Mouse (Mus musculus): ENCODE measurements around the gene Znhit6. TPM values are rescaled to one million over a fixed set of nuclear protein-coding genes. Genes with fewer than 3 reads are reported as not detected.
A peak's percentile ranks its signal among the peaks of the same experiment; 100 is the strongest.

Znhit6 gene
- polyA plus RNA-seq, 1 experiment from 2014 or later: 30.1 TPM

DNA sequence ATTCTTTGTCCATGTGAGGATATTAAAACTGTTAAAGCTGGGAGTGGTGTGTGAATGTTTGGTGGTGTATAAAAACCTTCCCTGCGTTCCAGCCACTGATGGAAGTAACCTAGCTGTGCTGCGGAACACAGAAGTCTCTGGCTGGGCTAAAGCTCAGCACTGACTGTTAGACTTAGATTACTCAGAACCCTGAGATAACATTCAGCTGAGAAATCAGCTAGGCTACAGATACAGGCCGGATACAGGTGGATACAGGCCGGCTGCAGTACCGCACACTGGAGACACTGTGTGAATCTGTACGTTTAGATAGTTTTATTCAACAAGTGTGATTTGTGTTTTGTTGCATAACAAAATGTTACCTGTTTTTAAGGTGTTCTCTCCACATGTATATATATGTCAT is 24.8 kb downstream of the Znhit6 start:
- 94% methylated on average over 6 of the region's 6 CpGs for WGBS
- Histone ChIP-seq H3K4me1 (replicated peaks; ENCODE audit: control insufficient read depth, insufficient read depth, low read length) (no peaks in the 10 kb centered on the region), H3K36me3 (ENCODE audit: control insufficient read depth, insufficient read depth) (peaks cover 26% of the 10 kb centered on the region)

DNA sequence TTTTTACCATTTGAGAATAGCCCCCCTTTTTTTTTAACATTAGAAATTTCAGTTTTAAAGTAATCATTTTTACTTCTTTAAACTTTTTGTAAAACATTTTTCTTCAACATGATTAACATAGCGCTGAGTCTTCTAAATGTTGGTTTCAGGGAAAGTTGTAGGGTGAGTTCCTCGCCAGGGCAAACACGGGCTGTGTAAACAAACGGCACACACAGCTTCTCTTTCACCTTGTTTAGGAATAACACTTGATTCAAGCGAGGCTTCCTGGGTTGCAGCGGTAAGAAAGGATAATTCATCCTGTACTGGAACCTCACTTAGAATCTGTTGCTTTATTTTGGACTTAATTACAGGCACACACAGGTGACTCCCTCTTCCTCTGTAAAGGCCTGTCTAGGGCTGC is 25.3 kb downstream of the Znhit6 start:
- Histone ChIP-seq H3K9ac (replicated peaks; ENCODE audit: low read depth, low read length) (no peak overlapping the region), H3K9me3 (ENCODE audit: control insufficient read depth, low read length) (no peaks in the 10 kb centered on the region), H3K27ac (ENCODE audit: low read length) (no peak overlapping the region), H3K4me2 (ENCODE audit: low read length) (no peak overlapping the region), H3K36me3 (ENCODE audit: control insufficient read depth, insufficient read depth) (peaks cover 26% of the 10 kb centered on the region), H3K4me3 (replicated peaks; ENCODE audit: low read length) (no peak overlapping the region), H3K27me3 (replicated peaks; ENCODE audit: control insufficient read depth, insufficient read depth, low read length) (no peaks in the 10 kb centered on the region), H3K4me1 (replicated peaks; ENCODE audit: control insufficient read depth, insufficient read depth, low read length) (no peaks in the 10 kb centered on the region)
- WGBS: 89% methylated on average over 6 of the region's 6 CpGs
- ATAC-seq: no peak

More for the DNA sequence above, 24.8 kb downstream of the Znhit6 start:
- Histone ChIP-seq H3K27ac (ENCODE audit: low read length) (no peak overlapping the region), H3K9me3 (ENCODE audit: control insufficient read depth, low read length) (no peaks in the 10 kb centered on the region), H3K27me3 (replicated peaks; ENCODE audit: control insufficient read depth, insufficient read depth, low read length) (no peaks in the 10 kb centered on the region), H3K4me2 (ENCODE audit: low read length) (no peak overlapping the region), H3K4me3 (replicated peaks; ENCODE audit: low read length) (no peak overlapping the region), H3K9ac (replicated peaks; ENCODE audit: low read depth, low read length) (no peak overlapping the region)
- no peak for ATAC-seq

DNA sequence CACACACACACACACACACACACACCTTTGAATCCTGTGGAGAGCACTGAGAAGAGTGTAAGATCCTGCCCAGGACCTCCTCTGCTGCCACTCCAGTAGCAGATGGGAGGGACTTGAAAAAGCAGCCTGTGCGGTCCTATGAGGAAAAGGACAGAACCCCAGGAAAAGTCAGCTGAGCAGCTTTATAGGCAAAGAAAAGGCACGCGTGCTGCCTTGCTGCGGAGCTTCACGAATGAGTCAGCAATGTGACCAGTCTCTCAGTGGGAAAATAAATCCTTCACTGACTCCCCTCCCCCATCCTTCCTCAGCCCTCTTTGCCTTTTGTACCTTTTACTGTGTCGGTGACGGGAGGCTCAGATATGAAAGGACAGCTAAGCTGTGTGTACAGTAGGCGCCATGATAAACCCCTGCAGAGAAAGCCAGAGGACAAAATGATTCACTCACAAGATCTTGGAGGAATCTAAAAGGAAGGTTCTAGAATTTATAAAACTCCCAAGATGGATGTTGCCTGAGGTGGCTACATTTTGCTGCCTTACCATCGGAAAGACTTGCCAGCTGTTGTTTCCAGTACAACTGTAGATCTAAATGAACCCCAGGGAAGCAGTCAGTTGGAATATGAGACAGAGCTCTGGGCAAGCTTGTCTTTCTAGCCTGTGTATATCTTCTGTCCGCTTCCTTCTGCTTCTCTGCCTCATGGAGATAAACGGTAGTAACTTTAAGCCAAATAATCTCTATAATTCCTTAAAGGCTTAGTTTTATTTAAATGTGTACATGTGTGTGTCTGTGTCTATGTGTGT is 26.6 kb downstream of the Znhit6 start:
- Histone ChIP-seq H3K9me3 (ENCODE audit: control insufficient read depth, low read length) (no peaks in the 10 kb centered on the region), H3K9ac (replicated peaks; ENCODE audit: low read depth, low read length) (no peak overlapping the region), H3K27ac (ENCODE audit: low read length) (no peak overlapping the region), H3K4me2 (ENCODE audit: low read length) (no peak overlapping the region), H3K4me1 (replicated peaks; ENCODE audit: control insufficient read depth, insufficient read depth, low read length) (no peaks in the 10 kb centered on the region), H3K4me3 (replicated peaks; ENCODE audit: low read length) (no peak overlapping the region), H3K27me3 (replicated peaks; ENCODE audit: control insufficient read depth, insufficient read depth, low read length) (no peaks in the 10 kb centered on the region), H3K36me3 (ENCODE audit: control insufficient read depth, insufficient read depth) (peaks cover 26% of the 10 kb centered on the region)
- 65% methylated on average over 11 of the region's 11 CpGs for WGBS
- no peak for ATAC-seq

- 93% methylated on average over 5 of the region's 5 CpGs for WGBS
Measured at GRCm38 (mm10) chr3:145605437-145606123, 29.6 kb downstream of the Znhit6 start.

DNA sequence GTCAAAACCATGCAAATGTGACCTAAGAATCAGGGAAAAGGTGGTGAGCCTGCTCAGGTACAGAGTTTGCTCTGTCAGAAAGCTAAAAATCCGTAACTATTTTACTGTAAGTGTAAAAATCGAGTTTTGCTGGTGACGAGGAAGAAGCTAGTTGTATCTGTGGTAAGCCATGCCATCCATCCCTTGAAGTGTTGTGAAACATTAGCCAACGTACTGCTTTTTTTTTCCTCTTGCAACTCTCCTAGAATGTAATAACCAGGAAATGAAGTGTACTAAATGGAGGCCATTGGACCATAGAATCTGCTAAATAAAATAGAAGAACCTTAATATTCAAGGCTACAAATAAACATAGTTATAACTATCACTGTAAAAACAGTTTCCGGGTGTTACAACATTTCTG is 32.3 kb downstream of the Znhit6 start:
- Histone ChIP-seq H3K27me3 (replicated peaks; ENCODE audit: control insufficient read depth, insufficient read depth, low read length) (no peaks in the 10 kb centered on the region), H3K36me3 (ENCODE audit: control insufficient read depth, insufficient read depth) (peaks cover 4% of the 10 kb centered on the region; the same call in 1 of the 2 replicates), H3K4me2 (ENCODE audit: low read length) (no peak overlapping the region), H3K9me3 (ENCODE audit: control insufficient read depth, low read length) (no peaks in the 10 kb centered on the region), H3K27ac (ENCODE audit: low read length) (no peak overlapping the region), H3K4me1 (replicated peaks; ENCODE audit: control insufficient read depth, insufficient read depth, low read length) (no peaks in the 10 kb centered on the region), H3K9ac (replicated peaks; ENCODE audit: low read depth, low read length) (no peak overlapping the region), H3K4me3 (replicated peaks; ENCODE audit: low read length) (no peak overlapping the region)
- ATAC-seq: no peak
- 96% methylated on average over 5 of the region's 5 CpGs for WGBS

More at GRCm38 (mm10) chr3:145605437-145606123, 29.6 kb downstream of the Znhit6 start:
- no peak for ATAC-seq
- H3K27me3 ChIP-seq (replicated peaks; ENCODE audit: control insufficient read depth, insufficient read depth, low read length): no peaks in the 10 kb centered on the region
- no peaks in the 10 kb centered on the region for H3K4me1 ChIP-seq (replicated peaks; ENCODE audit: control insufficient read depth, insufficient read depth, low read length)
- no peak overlapping the region for H3K9ac ChIP-seq (replicated peaks; ENCODE audit: low read depth, low read length)
- H3K27ac ChIP-seq (ENCODE audit: low read length): no peak overlapping the region
- peaks cover 11% of the 10 kb centered on the region for H3K36me3 ChIP-seq (ENCODE audit: control insufficient read depth, insufficient read depth)
- no peak overlapping the region for H3K4me2 ChIP-seq (ENCODE audit: low read length)
- no peaks in the 10 kb centered on the region for H3K9me3 ChIP-seq (ENCODE audit: control insufficient read depth, low read length)
- no peak overlapping the region for H3K4me3 ChIP-seq (replicated peaks; ENCODE audit: low read length)

DNA sequence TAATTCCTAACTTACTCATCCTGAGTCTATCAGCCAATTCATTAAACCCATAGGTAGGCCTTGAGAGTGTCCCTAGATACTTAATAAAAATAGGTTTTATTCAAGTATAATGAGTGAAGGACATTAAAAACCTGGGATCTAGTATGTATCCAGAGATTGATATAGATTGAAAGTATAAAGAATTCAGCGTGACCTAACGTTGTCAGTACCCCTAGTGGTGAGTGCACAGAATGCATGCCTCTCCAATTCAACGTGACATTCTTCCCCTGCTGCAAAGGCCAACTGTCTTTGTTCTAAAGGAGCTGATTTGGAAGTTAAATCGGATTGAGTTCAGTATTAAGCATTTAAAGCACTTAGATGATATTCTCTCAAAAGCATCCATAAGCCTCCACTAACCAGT is 36.7 kb downstream of the Znhit6 start:
- H3K27ac ChIP-seq (ENCODE audit: low read length): no peak overlapping the region
- no peak overlapping the region for H3K4me3 ChIP-seq (replicated peaks; ENCODE audit: low read length)
- no peaks in the 10 kb centered on the region for H3K9me3 ChIP-seq (ENCODE audit: control insufficient read depth, low read length)
- H3K27me3 ChIP-seq (replicated peaks; ENCODE audit: control insufficient read depth, insufficient read depth, low read length): no peaks in the 10 kb centered on the region
- H3K9ac ChIP-seq (replicated peaks; ENCODE audit: low read depth, low read length): no peak overlapping the region
- WGBS: 13% methylated on average over 4 of the region's 4 CpGs
- H3K4me2 ChIP-seq (ENCODE audit: low read length): no peak overlapping the region
- peaks cover 8% of the 10 kb centered on the region for H3K4me1 ChIP-seq (replicated peaks; ENCODE audit: control insufficient read depth, insufficient read depth, low read length)
- peak; percentile 41; the same call in 1 of the 2 replicates for ATAC-seq
- no peaks in the 10 kb centered on the region for H3K36me3 ChIP-seq (ENCODE audit: control insufficient read depth, insufficient read depth)

- Histone ChIP-seq H3K4me1 (replicated peaks; ENCODE audit: control insufficient read depth, insufficient read depth, low read length) (peaks cover 8% of the 10 kb centered on the region), H3K27ac (ENCODE audit: low read length) (no peak overlapping the region), H3K27me3 (replicated peaks; ENCODE audit: control insufficient read depth, insufficient read depth, low read length) (no peaks in the 10 kb centered on the region), H3K4me2 (ENCODE audit: low read length) (no peak overlapping the region), H3K9me3 (ENCODE audit: control insufficient read depth, low read length) (no peaks in the 10 kb centered on the region), H3K9ac (replicated peaks; ENCODE audit: low read depth, low read length) (no peak overlapping the region), H3K36me3 (ENCODE audit: control insufficient read depth, insufficient read depth) (no peaks in the 10 kb centered on the region), H3K4me3 (replicated peaks; ENCODE audit: low read length) (no peak overlapping the region)
- no peak for ATAC-seq
- WGBS: 89% methylated on average over 4 of the region's 4 CpGs
Measured at GRCm38 (mm10) chr3:145613234-145613633, 37.2 kb downstream of the Znhit6 start.

DNA sequence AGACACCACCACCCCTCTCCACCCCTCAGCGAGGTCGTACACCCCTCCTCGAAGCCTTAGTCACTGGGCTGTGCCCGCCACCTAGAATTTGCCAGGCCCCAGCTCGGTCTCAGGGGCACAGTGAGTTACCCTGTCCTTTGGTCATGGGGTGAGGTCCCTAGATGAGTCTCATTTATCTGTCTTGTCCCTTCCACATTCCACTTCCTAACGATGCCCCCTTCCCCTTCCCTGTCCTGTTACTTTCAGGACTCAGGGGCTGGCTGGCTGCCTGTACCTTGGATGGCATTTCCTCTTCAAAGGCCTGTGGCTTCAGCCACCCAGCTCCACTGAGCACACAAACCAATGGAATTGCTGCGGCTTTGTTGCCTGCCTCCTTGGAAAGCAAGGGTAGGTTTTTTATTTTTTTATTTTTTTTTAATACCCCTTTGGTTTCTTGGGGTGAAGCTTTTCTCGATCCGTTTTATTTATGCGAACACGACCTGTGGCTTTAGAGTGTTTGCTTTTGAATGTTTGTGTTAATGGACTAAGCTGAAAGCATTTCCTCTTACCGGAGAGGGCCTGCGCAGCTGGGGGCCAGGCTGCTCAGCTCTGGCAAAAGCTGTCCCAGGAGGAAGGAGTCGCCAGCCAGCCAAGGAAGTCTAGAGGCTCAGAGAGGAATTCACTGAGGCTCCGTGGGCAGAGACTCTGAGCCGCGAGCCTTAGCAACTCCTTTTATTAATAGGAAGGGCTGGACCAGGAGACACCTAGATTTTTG is 38.5 kb downstream of the Znhit6 start:
- Histone ChIP-seq H3K9ac (replicated peaks; ENCODE audit: low read depth, low read length) (0 out of 2 replicates have a peak overlapping the region, but pooled peaks have one; percentile 4), H3K27me3 (replicated peaks; ENCODE audit: control insufficient read depth, insufficient read depth, low read length) (no peaks in the 10 kb centered on the region), H3K4me3 (replicated peaks; ENCODE audit: low read length) (no peak overlapping the region), H3K4me1 (replicated peaks; ENCODE audit: control insufficient read depth, insufficient read depth, low read length) (peaks cover 8% of the 10 kb centered on the region), H3K27ac (ENCODE audit: low read length) (no peak overlapping the region), H3K36me3 (ENCODE audit: control insufficient read depth, insufficient read depth) (no peaks in the 10 kb centered on the region), H3K9me3 (ENCODE audit: control insufficient read depth, low read length) (no peaks in the 10 kb centered on the region), H3K4me2 (ENCODE audit: low read length) (no peak overlapping the region)
- ATAC-seq: peak; percentile 32; the same call in 1 of the 2 replicates
- WGBS: 17% methylated on average over 17 of the region's 17 CpGs

GRCm38 (mm10) chr3:145618299-145618698 is 42.3 kb downstream of the Znhit6 start:
- 78% methylated on average over 9 of the region's 9 CpGs for WGBS
- H3K9ac ChIP-seq (replicated peaks; ENCODE audit: low read depth, low read length): no peak overlapping the region
- ATAC-seq: no peak
- H3K4me1 ChIP-seq (replicated peaks; ENCODE audit: control insufficient read depth, insufficient read depth, low read length): peaks cover 8% of the 10 kb centered on the region
- no peak overlapping the region for H3K4me2 ChIP-seq (ENCODE audit: low read length)
- no peak overlapping the region for H3K4me3 ChIP-seq (replicated peaks; ENCODE audit: low read length)
- H3K27ac ChIP-seq (ENCODE audit: low read length): no peak overlapping the region
- H3K27me3 ChIP-seq (replicated peaks; ENCODE audit: control insufficient read depth, insufficient read depth, low read length): no peaks in the 10 kb centered on the region
- H3K9me3 ChIP-seq (ENCODE audit: control insufficient read depth, low read length): no peaks in the 10 kb centered on the region
- H3K36me3 ChIP-seq (ENCODE audit: control insufficient read depth, insufficient read depth): no peaks in the 10 kb centered on the region
